Mouse (Mus musculus) hindlimb bud, embryonic 11.5 days (tissue): ENCODE measurements around the gene Ntrk2.

ENCODE experiments used
- DNase-seq: peaks from one replicate; pipeline ENCODE4 v3.0.0-alpha.2; 2012; ENCODE audit warnings: low read depth, low spot score; ENCODE audit errors: extremely low spot score

Gene Ntrk2

DNA sequence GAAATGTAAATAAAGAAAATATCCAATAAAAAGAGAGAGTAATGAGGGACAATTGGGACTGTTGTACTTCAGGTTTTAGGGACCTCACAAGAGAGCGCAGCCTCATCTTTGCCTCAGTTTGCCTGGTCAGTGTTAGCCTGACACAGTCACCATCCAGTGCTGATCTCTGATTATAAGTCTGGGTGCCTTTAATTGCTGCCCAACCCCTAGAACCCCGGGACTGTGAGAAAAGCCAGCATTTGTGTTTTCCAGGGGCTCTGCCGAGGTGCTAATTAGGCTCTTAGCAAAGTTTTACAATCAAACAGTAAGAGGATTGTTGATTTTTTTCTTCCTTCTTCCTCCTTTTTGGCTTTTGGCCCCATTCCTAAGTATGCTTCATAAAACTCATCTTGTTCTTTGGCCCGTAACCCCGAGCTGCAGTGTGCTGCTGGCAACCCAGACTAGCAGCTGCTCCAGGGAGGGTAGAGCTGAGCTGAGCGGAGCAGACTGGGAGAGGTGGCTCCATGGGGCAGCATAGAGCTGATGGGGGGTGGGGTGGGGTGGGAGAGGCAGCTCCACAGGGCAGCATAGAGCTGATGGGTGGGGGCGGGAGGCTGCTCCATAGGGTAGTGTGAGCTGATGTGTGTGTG lies 34.5 kb downstream of the Ntrk2 start:
- no peak for DNase-seq

GRCm38 (mm10) chr13:58843826-58844225 lies 37.5 kb downstream of the Ntrk2 start:
- no peak for DNase-seq

DNA sequence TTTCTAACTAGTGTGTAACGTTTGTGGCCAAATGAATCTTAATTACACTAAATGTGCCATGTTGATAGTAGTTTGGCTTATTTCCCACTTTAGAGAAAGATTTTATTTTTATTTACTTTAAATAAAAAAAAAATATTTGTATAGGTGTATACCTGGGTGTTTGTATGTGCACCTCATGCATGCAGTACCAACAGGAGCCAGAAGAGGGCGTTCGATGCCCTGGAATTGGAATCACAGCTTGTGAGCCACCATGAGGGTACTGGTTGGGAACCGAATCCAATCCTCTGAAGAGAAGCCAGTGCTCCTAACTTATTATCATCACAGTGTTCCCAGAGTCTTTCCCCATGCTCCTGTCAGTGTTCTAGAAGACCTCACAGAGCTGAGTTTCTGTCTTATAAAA lies 42.2 kb downstream of the Ntrk2 start:
- no peak for DNase-seq

DNA sequence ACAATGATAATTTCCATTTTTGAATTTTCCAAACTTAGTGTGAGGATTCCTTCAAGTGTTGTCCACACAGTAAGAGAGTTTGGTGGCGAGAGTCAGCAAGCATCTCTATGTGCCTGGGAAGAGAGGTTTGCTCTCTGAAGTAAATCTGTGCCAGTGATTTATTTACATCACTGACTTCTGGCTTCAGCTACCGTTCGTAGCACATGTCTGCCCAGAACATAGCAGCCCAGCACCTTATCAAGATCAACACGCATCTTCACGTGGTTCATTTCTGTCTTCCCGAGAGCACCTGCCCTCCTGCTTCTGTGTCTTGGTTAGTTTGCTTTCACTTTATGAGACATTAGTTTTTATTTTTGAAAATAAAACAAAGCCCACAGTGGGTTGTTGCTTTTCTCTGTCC lies 47.3 kb downstream of the Ntrk2 start:
- no peak for DNase-seq

DNA sequence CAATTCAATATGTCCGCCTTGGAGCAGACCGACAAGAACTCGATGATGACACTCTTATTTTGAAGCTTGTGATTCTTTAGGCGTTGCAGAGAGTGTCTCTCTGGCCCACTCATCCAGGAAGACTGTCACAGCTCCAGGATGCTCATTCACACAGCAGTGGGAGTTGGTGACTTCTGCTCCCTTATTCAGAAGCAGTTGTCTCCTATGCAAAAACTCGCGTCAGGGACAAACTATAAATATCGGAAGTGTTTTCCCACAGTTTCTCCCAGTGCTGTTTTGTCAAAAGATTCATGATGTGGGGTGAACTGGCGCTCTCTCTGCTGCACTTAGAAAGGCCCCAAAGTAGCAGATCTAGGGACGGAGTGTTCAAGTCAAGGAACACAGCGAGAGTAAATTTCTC lies 59.9 kb downstream of the Ntrk2 start:
- DNase-seq = no peak

DNA sequence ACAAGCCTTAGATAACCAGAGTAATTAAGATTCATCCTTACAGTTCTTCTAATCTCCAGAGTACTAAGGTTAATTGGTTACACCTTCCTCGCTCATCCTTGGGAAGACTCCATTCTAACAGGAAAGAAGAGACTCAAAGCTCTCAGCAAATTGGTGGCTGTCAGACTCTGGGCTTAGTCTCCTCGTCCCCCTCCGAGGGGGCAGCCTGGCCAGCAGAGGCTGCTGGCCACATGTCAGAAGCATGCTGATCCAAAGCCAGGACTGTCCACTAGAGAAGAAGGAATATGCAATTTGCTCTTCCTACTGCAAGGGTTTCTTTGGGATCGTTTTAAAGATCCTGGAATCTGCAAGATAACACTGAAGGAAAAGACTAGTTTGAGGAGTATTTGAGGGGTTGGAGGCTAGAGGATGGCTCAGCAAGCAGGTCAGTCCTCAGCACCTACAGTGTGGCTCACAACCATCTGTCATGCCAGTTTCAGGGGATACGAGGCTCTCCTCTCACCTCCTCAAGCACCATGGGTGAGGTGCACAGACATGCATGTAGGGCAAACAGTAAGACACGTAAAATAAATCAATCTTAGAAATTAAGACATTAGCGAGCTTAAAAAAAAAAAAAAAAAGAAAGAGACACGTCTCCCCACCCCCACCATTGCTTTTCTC lies 60.5 kb downstream of the Ntrk2 start:
- no peak for DNase-seq

- DNase-seq = no peak
Measured at GRCm38 (mm10) chr13:58882468-58882867, 76.1 kb downstream of the Ntrk2 start.

- DNase-seq = no peak
Measured at GRCm38 (mm10) chr13:58882916-58883315, 76.5 kb downstream of the Ntrk2 start.

- DNase-seq = no peak
Measured at GRCm38 (mm10) chr13:58886108-58886507, 79.7 kb downstream of the Ntrk2 start.

- no peak for DNase-seq
Measured at GRCm38 (mm10) chr13:58896254-58896910, 90.0 kb downstream of the Ntrk2 start.

- DNase-seq = no peak
Measured at GRCm38 (mm10) chr13:58899337-58899736, 93.0 kb downstream of the Ntrk2 start.

DNA sequence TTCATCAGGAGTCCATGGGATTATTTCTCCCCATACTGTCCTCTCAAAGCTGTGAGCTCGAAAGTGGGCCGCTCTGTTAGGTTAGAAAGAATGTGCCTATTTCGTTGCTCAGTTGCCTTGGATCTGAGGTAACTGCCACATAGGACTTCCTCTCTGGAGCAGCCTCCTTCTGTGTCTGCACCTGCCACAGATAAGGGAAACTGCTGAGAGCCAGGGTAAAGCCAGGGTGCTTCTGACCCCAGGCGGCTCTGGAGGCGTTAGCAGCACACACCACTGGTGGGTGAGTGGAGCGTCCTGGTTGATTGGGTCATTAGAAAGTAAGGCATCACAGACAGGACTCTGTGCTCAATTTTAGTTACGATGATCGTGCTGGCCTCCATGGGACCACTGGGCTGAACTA lies 95.9 kb downstream of the Ntrk2 start:
- no peak for DNase-seq

- no peak for DNase-seq
Measured at GRCm38 (mm10) chr13:58904742-58905735, 98.7 kb downstream of the Ntrk2 start.

GRCm38 (mm10) chr13:58911936-58912335 lies 105.6 kb downstream of the Ntrk2 start:
- no peak for DNase-seq

- no peak for DNase-seq
Measured at GRCm38 (mm10) chr13:58912559-58912958, 106.2 kb downstream of the Ntrk2 start.

DNA sequence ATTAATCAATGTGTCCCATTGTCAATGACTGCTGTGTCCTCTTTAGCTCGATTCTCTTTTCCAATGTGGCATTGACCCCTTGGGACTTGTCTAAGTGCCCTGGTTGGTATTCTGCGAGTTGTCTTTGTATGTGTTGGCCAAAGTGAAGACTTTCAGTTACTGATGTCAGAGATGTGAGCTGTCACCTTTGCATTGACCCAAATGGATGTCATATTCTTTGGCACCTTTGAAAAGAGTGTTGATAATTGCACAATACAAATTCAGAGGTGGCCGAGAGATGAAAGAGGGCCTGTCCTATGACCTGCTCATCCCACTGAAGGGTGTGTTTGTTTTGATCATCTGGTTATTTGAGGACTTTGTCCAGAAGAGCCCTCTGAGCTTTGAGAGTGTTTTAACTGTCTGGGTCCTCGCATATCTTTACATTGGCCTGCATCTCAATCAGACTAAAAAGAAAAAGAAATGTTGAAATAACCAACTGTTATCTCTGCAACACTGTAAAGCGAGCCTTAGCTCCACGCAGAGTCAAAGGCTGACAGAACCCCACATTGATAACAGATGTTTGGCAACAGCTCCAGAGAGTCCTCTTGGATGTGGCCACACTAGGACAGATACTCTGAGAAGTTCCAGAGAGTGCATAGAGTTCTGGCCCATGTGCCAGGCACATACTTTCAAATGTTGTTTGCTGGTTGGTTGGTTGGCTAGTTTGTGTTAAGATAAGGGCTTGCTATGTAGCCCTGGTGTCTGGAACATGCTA lies 107.9 kb downstream of the Ntrk2 start:
- no peak for DNase-seq

- DNase-seq = no peak
Measured at GRCm38 (mm10) chr13:58916348-58916747, 110.0 kb downstream of the Ntrk2 start.

DNA sequence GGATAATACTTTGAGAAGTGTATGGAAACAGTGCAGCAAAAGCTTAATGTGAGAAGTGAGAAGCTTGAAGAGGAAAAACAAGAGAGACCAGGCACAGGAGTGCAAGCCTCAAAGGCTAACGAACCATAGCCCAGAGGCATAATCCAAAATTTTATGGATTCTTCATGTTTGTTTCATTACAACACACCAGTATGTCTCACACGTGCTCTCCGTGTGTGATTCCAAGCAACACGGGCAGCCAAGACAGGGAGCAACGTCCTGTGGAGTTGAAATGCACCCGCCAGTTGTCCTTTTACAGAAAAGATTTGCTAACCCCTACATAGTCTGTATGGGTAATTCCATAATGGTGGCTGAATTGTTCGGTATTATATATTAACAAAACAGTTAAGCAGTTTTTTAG lies 113.9 kb downstream of the Ntrk2 start:
- no peak for DNase-seq

DNA sequence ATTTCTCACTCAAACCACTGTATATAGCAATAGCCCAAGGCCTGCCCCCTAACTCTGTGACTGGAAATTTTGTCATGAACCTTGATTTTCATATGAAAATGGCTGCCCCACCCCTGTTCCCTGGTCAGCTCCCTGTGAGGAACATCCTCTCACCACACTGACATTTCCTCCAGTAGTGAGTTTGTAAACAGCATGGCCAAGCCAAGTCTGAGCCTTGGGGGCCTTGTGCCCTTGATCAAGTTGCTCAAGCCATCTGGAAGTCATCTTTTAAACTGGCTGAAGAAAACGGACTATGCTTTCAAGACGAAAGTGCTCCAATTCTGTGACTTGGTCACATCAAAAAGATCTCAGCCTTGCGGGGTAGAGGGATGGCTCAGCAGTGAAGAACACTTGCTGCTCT lies 114.9 kb downstream of the Ntrk2 start:
- DNase-seq = no peak

DNA sequence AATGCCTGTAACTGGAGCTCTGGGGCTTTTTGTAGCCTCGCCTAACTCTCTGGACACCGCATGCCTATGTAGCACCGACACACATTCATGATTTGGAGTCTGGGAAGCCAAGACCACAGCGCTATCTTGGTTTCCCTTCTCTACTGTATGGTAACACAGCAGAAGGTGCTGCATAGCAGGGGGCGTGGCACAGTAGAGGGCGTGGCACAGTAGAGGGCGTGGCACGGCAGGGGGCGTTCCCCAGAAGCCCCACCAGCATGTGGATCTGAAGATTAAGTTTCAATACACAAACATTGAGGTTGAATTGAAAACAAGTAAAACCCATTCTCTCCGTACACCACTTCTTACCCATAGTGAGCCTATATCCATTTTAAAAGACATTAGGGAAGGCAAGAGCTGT lies 115.3 kb downstream of the Ntrk2 start:
- no peak for DNase-seq

- DNase-seq = no peak
Measured at GRCm38 (mm10) chr13:58922174-58922573, 115.8 kb downstream of the Ntrk2 start.
